Mouse (Mus musculus) kidney, postnatal 4 days (tissue): ENCODE measurements around the gene Whrn.

Experiments used
- DNase-seq, 2 experiments: peaks; one replicate each; pipeline ENCODE4 v3.0.0; 2021; ENCODE audit warnings: mixed read lengths in 2 of 2

The Whrn gene

GRCm38 (mm10) chr4:63493351-63494121 lies 2.3 kb downstream of the Whrn start:
- DNase-seq = peak; percentile 21 to 34

DNA sequence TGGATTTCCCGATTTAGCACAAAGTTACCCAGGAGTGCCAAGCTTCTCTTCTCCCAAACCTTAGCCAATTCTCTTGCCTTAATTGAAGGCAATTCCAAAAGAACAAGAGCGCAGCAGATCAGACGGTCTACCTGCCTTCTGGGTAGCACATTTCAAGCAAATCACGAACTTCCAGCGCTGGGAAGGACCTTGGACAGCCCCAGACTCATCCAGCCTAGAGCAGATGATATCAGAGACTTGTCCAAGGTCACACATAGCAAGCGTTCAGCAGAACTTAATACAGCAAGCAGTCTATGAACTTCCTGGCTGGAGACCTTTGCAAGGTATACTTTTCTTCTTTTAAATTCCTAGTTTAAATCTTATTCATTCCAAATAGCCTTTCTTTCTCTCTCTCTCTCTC lies 4.3 kb downstream of the Whrn start:
- no peak for DNase-seq

- DNase-seq = no peak
These were observed 5.6 kb downstream of the Whrn start for GRCm38 (mm10) chr4:63490146-63490545.

DNA sequence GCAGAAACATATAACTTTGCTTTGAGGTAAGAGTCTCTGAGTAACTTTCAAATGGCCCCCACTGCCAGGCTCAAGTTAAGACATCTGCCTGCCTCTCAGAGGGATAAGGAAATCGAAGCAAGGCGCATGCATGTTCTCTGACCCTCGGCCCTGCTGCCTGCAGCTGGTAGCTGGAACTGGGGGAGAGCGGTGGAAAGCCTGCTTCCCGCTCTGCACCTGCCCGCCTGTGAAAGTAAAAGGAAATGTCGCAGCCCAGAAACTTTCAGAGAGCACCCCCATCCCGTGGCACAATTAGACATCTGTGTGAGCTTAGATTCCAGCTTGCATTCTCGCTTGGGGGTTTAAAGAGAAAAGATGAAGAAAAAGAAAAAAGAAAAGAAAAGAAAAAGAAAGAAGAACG lies 6.1 kb downstream of the Whrn start:
- DNase-seq = no peak

DNA sequence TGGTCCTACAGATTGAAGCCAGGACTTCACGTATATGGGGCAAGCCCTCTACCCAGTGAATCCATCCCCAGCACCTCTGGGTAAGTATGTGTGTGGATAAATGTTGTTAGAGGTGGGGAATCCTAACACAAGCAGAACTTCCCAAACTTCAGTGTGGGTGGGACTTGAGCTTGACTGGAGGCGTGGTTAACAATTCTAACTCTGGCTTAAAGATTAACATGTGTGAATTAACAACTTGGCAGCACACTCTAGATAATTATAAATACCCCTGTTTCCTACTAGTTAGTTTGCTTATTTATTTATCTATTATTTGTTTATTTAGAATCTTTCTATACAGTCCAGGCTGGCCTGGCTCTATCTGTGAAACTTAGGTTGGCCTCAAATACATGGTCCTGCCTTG lies 7.9 kb downstream of the Whrn start:
- DNase-seq = no peak

GRCm38 (mm10) chr4:63487256-63487655 lies 8.5 kb downstream of the Whrn start:
- no peak for DNase-seq

DNA sequence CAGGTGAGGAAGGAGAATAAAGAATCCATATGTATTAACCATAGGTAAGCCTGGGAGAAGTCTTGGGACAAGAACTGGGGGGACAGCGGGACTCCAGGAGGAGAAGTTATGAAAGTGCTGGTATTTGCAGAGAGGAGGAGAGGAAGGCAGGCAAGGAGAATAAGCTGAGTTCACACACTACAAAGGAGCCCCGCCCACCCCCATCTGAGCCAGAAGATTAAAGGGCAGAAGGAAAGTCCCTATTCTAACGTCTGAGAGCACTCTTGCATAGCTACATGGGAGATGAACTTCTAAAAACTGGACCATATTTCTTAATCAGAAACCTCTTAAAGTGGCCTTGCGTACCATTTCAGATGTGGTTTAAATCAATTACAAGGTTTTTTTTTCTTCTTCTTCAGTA lies 9.3 kb downstream of the Whrn start:
- peak; percentile 23 to 50 for DNase-seq

DNA sequence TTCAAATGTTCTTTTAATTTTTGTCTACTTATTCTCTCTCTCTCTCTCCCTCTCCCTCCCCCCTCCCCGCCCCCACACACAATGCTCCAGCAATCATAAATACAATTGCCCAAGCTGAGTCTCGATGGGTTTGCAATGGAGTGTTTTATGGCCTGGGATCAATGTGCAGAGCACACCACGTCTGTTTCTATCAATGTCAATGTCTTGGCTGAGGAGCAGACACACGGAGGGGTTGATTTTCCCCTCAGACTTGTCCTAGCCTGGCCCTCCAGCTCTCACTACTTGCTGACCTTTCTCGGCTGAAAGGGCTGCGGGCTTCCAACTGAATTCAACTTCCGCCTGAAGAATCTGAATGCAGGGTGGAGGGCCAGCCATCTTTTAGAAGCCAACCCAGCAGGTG lies 12.1 kb downstream of the Whrn start:
- DNase-seq = no peak

DNA sequence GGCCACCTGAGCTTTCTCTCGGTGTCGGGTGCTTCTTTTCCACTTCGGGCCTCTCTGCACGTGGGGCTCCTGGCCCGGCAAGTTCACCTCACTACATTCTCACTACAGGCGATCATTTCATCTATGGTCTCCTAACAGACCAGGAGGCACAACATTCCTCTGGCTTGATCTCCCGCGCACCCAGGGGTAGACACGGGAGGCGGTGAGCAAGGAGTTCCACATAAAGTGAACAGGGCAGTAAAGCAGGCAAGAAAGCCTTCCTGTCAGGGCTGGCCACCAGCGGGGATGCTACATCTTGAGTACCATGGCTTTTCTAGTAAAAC lies 15.0 kb downstream of the Whrn start:
- DNase-seq = no peak

- DNase-seq = peak; percentile 69 to 77
These were observed 15.5 kb downstream of the Whrn start for GRCm38 (mm10) chr4:63480098-63480844.

- DNase-seq = no peak
These were observed 17.8 kb downstream of the Whrn start for GRCm38 (mm10) chr4:63478036-63478435.

GRCm38 (mm10) chr4:63476891-63477290 lies 18.9 kb downstream of the Whrn start:
- no peak for DNase-seq

DNA sequence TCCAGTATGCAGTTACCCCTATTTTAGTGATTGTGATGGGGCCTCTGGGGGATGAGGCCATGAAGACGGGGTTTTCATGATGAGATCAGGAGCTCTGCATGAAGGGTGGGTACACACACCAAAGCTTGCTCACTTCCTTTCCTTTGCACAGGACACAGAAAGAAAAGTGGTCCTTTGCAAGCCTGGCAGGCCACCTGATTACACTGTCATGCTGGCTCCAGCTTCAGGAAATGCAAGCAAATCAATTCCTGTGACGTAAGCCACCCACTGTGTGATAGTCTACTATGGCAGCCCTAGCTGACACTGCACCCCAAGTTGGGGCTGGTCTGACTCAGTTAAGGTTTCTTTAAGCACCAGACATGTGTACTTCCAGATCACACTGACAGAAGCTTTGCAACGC lies 20.6 kb downstream of the Whrn start:
- no peak for DNase-seq

GRCm38 (mm10) chr4:63474439-63474838 lies 21.4 kb downstream of the Whrn start:
- DNase-seq = no peak

- DNase-seq = no peak
These were observed 28.5 kb downstream of the Whrn start for GRCm38 (mm10) chr4:63467338-63467737.

- DNase-seq = no peak
These were observed 29.6 kb downstream of the Whrn start for GRCm38 (mm10) chr4:63466192-63466591.

DNA sequence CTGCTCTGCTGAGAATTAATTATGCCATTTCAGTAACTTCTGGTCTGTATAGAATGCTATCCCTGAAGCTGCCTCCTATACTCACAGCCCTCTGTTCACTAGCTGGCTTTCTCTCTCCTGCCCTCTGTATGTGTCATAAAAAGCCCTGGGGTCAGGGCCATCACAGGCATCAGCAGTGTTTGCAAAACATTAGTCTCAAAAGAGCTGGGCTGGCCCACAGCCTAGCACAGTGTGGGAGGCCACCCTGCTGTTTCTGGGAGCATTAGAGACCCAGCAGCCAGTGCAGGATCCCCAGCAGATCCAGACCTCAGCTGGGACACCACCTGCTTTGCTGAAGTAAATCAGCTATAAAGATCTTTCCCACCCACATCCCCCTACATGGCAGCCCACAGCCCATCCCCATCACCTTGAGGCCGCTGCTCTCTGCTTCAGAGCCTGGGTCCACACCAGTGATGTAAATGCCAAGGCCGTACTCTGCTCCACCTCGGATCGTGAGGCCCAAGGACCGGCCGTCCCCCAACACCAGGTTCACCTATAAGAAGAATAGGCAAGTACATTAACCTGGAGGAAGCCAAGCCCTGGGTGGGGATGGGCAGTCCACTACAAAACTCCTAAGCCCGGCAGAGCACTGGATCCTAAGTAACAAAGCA lies 34.8 kb downstream of the Whrn start:
- no peak for DNase-seq

DNA sequence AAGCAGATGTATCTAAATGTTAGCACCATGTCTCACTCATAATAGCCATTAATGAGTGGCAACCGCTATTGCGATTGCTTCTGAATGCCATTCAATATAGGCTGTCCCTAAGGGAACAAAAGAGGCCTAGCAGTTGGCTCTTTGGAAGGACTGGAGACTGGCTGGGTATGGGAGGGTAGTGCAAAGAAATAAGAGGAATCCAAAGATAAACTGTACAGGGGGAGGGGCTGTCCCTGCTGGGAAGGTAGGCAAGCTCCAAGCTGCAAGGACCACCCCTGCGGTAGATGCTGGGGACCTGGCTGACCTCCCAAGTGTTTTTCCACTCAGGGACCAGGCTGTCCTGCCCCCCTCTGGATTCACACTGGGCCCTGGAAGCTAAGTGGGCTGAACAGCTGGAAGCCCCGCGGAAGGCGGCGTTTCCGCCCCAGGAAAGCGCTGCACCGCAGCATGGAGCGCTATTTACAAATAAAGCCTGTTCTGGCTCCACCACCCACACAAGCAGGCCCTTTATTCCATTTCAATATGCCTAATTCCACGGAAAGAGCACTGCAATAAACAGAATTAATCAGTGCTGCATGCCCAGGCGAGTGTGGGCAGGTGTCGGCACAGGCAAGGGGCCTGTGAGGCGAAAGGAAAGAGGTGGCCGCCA lies 36.5 kb downstream of the Whrn start:
- DNase-seq = peak in 1 of 2 experiments; percentile 23

DNA sequence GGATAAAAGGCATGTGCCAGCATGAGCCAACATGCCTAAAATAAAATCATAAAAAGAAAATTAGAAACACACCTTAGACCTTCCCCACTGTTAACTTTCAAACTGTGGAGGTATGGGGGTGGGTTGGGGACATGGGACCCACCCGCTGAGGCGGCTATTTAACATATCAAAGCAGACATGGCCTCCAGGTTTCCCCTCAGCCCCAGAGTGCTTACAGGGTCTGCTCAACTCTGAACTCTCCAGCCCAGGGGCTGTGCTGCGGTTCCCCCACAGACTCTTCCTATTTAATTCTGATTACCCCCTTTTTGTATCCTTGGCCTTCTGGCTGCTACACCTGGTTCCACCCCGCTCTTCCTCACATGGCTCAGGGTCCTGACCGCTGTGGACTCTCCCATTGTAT lies 39.2 kb downstream of the Whrn start:
- no peak for DNase-seq

DNA sequence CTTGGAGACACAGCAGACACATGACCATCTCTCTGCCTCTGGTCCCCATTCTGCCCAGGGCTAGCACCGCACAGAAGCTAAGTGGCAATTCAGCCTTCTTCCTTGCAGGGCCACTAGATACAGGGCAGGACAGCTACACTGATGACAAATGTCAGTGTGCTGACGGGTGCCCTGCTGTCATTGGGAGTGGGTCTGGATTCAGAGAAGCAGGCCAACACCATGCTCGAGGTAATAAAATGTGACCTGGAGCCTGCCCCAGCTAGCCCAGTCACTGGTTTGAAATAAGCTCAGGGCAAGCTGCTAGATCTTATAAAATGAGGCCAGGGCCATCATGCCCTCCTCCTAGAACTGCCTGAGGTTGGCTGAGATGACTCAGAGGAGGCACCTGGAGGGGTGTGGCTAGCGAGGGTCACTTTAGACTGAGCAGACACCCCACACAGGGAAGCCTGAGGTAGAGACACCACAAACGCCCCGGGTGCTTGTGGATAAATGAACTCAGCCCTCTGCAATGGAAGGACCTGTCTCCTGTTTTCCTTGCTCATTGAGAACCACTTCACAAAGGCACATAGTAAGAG lies 41.8 kb downstream of the Whrn start:
- DNase-seq = no peak

DNA sequence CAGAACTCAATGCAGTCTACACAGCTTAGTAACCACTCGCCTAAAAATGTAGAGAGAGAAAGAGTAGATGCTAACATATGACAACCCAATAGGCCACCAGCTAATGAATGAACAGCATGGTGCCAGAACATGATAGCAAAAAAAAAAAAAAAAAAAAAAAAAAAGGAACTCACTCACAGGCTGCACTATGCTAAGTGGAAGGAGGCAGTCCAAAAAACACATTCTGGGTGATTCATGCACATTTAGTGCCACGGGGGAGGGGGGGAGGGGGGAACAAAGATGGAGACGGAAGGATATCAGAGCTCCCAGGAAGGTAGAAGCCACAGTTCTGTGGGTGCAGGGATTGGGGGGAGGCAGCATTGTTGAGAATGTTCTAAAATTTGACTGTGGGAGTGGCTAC lies 43.2 kb downstream of the Whrn start:
- DNase-seq = no peak

DNA sequence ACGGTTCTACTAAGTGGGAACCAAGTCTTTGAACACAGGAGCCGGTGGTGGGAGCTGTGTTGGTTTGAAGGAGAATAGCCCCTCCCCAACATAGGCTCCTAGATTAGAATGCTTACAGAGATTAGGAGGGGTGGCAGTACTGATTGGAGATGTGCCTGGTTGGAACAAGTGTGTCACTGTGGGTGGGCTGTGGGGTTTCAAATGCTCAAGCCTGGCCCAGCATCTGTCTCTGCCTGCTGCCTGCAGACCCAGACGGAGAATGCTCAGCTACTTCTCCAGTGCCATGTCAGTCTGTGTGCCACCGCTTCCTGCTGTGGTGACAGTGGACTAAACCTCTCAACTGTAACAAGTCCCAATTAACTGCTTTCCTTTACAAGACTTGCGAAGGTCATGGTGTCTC lies 45.2 kb downstream of the Whrn start:
- no peak for DNase-seq

GRCm38 (mm10) chr4:63444362-63445066 lies 51.3 kb downstream of the Whrn start:
- no peak for DNase-seq
